Mouse (Mus musculus) liver, embryonic 14.5 days (tissue): ENCODE data around the gene BC067074. TPM values are rescaled to one million over a fixed set of nuclear protein-coding genes. Genes with fewer than 3 reads are reported as not detected.
"Not testable (repeated sequence)": the region's sequence is repeated elsewhere in the genome, so short reads cannot be mapped to it uniquely, and the experiment has no call there.

ENCODE experiments used
- ATAC-seq: fragments of 200-750 bp; cut with Nextera tagmentation; 2 replicates; pipeline ENCODE4 v1.8.0; 2017; ENCODE audit warnings: moderate number of reproducible peaks, mild to moderate bottlenecking, moderate library complexity; ENCODE audit not compliant: insufficient read depth
- DNase-seq, 3 experiments: peaks; one replicate each; pipeline ENCODE4 v3.0.0-alpha.2; 2012 to 2013; ENCODE audit warnings: low read depth in 3 of 3, low spot score in 3 of 3
- H3K27ac ChIP-seq: fragments of 300-500 bp; sonication (generic); 2 replicates; pipeline ENCODE4 v1.5.1; 2014; ENCODE audit warnings: moderate library complexity, mild to moderate bottlenecking, control low read depth, inconsistent platforms
- H3K27me3 ChIP-seq: fragments of 300-500 bp; sonication (generic); 2 replicates; pipeline ENCODE4 v1.6.1; 2014; ENCODE audit warnings: mild to moderate bottlenecking, low read length, moderate library complexity; ENCODE audit not compliant: control insufficient read depth, insufficient read depth
- H3K36me3 ChIP-seq: fragments of 300-500 bp; sonication (generic); replicated peaks from 2 replicates; pipeline ENCODE4 v1.6.1; 2014; ENCODE audit warnings: low read depth; ENCODE audit not compliant: control insufficient read depth, insufficient read depth
- H3K4me1 ChIP-seq, 2 experiments: fragments of 200-500 bp in 1 of 2; fragments of 300-500 bp in 1 of 2; sonication (generic) in 1 of 2; replicated peaks; 2 replicates each; pipeline ENCODE4 v1.6.1; 2012 to 2014; ENCODE audit warnings: antibody characterized with exemption in 1 of 2, inconsistent platforms in 1 of 2, low read length in 1 of 2; ENCODE audit not compliant: control insufficient read depth in 2 of 2, insufficient read depth in 2 of 2
- H3K4me2 ChIP-seq: fragments of 300-500 bp; sonication (generic); 2 replicates; pipeline ENCODE4 v1.6.1; 2014; ENCODE audit warnings: low read depth, mild to moderate bottlenecking, control low read depth, moderate library complexity
- H3K4me3 ChIP-seq, 2 experiments: fragments of 200-500 bp in 1 of 2; fragments of 300-500 bp in 1 of 2; sonication (generic) in 1 of 2; 2 replicates each; pipeline ENCODE4 v1.5.1; 2012 to 2014; ENCODE audit warnings: low read depth in 2 of 2, low read length in 2 of 2, mild to moderate bottlenecking in 2 of 2, control low read depth in 1 of 2, inconsistent platforms in 1 of 2, moderate library complexity in 1 of 2; ENCODE audit not compliant: insufficient read depth in 1 of 2
- H3K9ac ChIP-seq: fragments of 300-500 bp; sonication (generic); replicated peaks from 2 replicates; pipeline ENCODE4 v1.6.1; 2014; ENCODE audit warnings: mild to moderate bottlenecking, control low read depth, moderate library complexity
- H3K9me3 ChIP-seq: fragments of 300-500 bp; sonication (generic); 2 replicates; pipeline ENCODE4 v1.6.1; 2016; ENCODE audit warnings: low read length, mixed read lengths; ENCODE audit not compliant: control insufficient read depth
- CTCF ChIP-seq: IDR thresholded peaks from 2 replicates; pipeline ENCODE4 v1.5.1; 2016; ENCODE audit warnings: antibody characterized with exemption, low read depth, control low read depth
- EP300 ChIP-seq: IDR thresholded peaks from 2 replicates; pipeline ENCODE4 v1.6.1; 2016; ENCODE audit warnings: antibody characterized with exemption, low read depth
- WGBS: fragments of 180-500 bp; shearing (Covaris S2); extraction: QIAGEN DNeasy Blood & Tissue Kit; methylation state at CpG from one replicate; pipeline ENCODE4 v1.1.7; 2014; ENCODE audit not compliant: insufficient replicate concordance; 5-methylcytosine and 5-hydroxymethylcytosine counted together
- polyA plus RNA-seq, 2 experiments: library from polyadenylated mRNA; depleted of rRNA in 1 of 2; stranded (reverse) in 1 of 2; unstranded in 1 of 2; fragments of >200 nt; fragmentation: Nextera tagmentation in 1 of 2; extraction: Ambion mirVana in 1 of 2; gene quantifications; 2 replicates each; pipeline versions ENCODE4 v1.2.1 to v1.2.3; 2012 to 2014

Gene BC067074
- polyA plus RNA-seq, 2 experiments, result 0.08 to 0.20 TPM

DNA sequence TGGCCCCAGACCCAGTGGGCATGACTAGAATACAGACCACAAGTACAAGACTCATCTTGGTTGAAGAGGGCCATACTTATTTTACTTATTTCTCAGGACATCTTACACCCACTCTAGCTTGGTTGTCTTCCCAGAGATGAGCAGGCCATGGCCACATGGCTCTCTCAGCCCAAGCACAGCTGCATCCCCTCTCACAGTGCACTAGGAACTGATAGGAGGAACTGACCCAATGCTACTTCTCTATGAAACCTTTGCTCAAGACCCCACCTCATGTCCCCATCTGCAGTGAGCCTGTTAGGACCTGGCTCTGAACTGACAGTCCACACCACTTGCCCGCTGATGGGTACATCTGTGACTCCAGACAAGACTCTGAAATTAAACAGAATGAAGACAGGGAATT lies 88.8 kb downstream of the BC067074 start:
- DNase-seq, result no peak
- Histone ChIP-seq H3K36me3 (no peaks in the 10 kb centered on the region), H3K9me3 (no peaks in the 10 kb centered on the region), H3K4me2 (no peak overlapping the region), H3K27ac (no peak overlapping the region), H3K27me3 (no peaks in the 10 kb centered on the region), H3K9ac (no peak overlapping the region), H3K4me3 (no peak overlapping the region), H3K4me1 (no peaks in the 10 kb centered on the region; a peak in 1 of 4 replicates)
- 46% methylated on average over 1 of the region's 1 CpGs for WGBS
- no peak for TF ChIP-seq CTCF
- TF ChIP-seq EP300, result no peak
- no peak for ATAC-seq

DNA sequence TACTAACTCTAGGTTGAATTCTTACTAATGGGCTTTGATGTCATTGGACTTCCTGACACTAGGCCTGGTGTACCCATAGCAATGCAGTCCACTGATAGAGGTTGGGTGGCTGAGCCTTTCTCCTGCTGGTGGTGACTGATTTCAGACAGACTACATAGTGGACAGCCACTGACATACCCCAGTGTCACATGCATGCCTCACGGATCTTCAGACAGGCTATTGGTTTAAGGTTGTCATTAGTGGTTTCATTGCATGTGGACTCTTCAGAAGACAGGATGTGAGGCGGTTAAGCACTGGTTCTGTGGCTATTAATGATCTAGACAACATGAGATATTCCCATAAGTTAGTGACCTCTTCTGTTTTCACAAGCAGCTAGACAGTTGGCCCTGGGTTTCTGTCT lies 89.2 kb downstream of the BC067074 start:
- ATAC-seq, result no peak
- no peak for TF ChIP-seq CTCF
- TF ChIP-seq EP300, result no peak

DNA sequence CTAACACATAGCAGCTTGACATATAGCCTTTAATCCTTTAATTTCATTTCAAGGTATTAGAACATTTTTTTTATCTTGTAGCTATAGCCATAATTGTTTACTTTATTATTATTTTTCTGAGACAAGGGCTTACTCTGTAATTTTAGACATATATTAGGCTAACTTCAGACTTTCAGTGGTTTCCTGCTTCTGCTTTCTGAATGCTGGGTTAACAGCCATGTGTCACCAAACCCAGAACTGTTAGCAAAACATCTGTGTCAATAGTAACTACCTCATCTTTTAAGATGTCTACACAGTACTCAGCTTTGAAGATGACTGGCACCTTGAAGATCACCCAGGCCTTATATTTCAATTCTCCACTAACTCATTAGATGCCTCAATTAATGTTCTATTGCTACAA lies 89.8 kb downstream of the BC067074 start:
- not testable (repeated sequence) for H3K4me3 ChIP-seq, H3K9me3 ChIP-seq, H3K36me3 ChIP-seq, DNase-seq, H3K4me2 ChIP-seq, H3K27me3 ChIP-seq, H3K27ac ChIP-seq, H3K4me1 ChIP-seq, H3K9ac ChIP-seq, ATAC-seq

More for the DNA sequence above, 89.2 kb downstream of the BC067074 start:
- Histone ChIP-seq H3K4me3 (no peak overlapping the region), H3K9me3 (no peaks in the 10 kb centered on the region), H3K27me3 (no peaks in the 10 kb centered on the region), H3K9ac (no peak overlapping the region), H3K4me1 (no peaks in the 10 kb centered on the region; a peak in 1 of 4 replicates), H3K27ac (no peak overlapping the region), H3K36me3 (no peaks in the 10 kb centered on the region), H3K4me2 (no peak overlapping the region)
- DNase-seq, result no peak
- 36% methylated on average over 2 of the region's 2 CpGs for WGBS

DNA sequence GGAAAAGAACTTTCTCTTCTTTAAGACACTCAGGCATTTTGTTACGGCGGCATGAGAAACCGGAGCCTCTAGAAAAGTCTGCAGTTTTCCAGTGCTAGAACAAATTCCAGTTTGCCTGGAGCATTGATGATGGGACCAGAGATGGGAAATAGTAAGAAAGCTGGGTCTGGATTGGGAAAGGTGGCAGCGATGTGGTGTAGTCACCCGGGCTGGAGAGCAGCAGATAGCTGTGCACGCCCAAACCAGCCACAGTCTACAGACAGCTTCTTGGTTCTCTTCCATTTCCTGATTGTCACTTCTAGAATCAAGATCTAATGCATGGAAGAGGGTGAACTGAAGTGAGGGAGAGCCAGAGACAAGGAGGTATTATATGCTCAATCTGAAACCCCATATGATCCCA lies 100.4 kb downstream of the BC067074 start:
- Histone ChIP-seq H3K9ac (no peak overlapping the region), H3K4me3 (no peak overlapping the region), H3K27me3 (no peaks in the 10 kb centered on the region), H3K36me3 (no peaks in the 10 kb centered on the region), H3K4me1 (no peaks in the 10 kb centered on the region), H3K9me3 (no peaks in the 10 kb centered on the region), H3K4me2 (no peak overlapping the region), H3K27ac (no peak overlapping the region)
- no peak for DNase-seq
- ATAC-seq, result no peak
- WGBS, result 73% methylated on average over 6 of the region's 6 CpGs
- TF ChIP-seq EP300 (no peak), CTCF (no peak)

DNA sequence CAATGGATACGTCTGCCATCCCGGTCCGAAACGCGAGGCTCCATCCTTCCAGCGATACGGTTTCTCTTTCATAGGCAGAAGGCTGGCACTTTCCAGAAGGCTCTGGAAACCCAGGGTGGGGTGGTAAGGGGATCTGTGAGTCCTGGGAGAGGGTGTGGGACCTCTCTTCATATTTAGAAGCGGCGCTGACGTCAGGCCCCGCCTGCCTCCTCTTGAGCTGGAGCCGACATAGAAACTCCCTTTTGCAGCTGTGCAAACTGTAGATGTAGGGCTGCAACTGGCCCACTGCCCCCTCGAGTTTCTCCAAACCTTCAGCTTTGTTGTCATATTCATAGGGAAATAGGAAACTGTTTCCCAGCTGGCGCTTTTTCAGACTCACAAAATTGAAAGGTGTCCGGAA lies 101.6 kb downstream of the BC067074 start:
- WGBS, result 80% methylated on average over 15 of the region's 15 CpGs
- H3K9ac ChIP-seq, result no peak overlapping the region
- no peak overlapping the region for H3K4me2 ChIP-seq
- H3K9me3 ChIP-seq, result no peaks in the 10 kb centered on the region
- no peaks in the 10 kb centered on the region for H3K4me1 ChIP-seq
- TF ChIP-seq EP300, result no peak
- TF ChIP-seq CTCF, result no peak
- no peak for ATAC-seq
- H3K27ac ChIP-seq, result no peak overlapping the region
- H3K36me3 ChIP-seq, result no peaks in the 10 kb centered on the region
- no peaks in the 10 kb centered on the region for H3K27me3 ChIP-seq
- DNase-seq, result no peak
- no peak overlapping the region for H3K4me3 ChIP-seq

DNA sequence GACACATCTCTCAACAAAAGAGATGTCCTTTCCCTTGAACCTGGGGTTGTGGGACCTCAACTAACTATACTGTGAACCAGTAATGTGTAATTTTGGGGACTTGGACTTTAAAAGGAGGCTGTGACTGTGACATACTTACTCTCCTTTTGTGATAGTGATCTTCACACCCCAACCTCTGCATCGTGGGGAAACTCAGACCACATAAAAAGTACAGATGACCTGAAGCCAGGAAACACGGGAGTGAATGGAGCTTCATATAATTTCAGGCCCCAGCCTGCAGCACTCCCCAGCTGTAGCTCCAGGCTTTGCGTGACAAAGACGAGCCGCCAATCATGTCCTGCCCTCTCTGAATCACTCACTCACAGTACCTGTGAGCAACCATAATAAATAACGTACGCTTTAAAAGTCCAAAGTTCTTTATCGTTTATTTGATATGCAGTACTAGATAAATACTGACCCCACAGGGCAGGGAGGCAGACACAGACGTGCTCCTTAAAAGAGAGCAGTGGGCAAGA lies 104.1 kb downstream of the BC067074 start:
- 62% methylated on average over 9 of the region's 9 CpGs for WGBS

More for the DNA sequence above, 104.1 kb downstream of the BC067074 start:
- no peak overlapping the region for H3K4me2 ChIP-seq
- H3K4me3 ChIP-seq, result no peak overlapping the region
- no peak overlapping the region for H3K9ac ChIP-seq
- no peaks in the 10 kb centered on the region for H3K9me3 ChIP-seq
- no peaks in the 10 kb centered on the region for H3K27me3 ChIP-seq
- no peaks in the 10 kb centered on the region for H3K36me3 ChIP-seq
- ATAC-seq (no peak), DNase-seq (no peak)
- TF ChIP-seq EP300 (no peak), CTCF (no peak)
- no peaks in the 10 kb centered on the region for H3K4me1 ChIP-seq
- H3K27ac ChIP-seq, result no peak overlapping the region
